Mouse (Mus musculus) brain, embryonic 14.5 days (tissue): ENCODE results near the gene Hbp1.

Source experiments
- CTCF ChIP-seq: fragments of 200-500 bp; IDR thresholded peaks from 2 replicates; pipeline ENCODE4 v1.5.1; 2012; ENCODE audit warnings: inconsistent platforms, mild to moderate bottlenecking, moderate library complexity, borderline replicate concordance; ENCODE audit not compliant: insufficient read depth, insufficient read length; ENCODE audit errors: extremely low read depth
- POLR2A ChIP-seq: fragments of 200-500 bp; IDR thresholded peaks from 2 replicates; pipeline ENCODE4 v1.6.1; 2012; ENCODE audit warnings: mild to moderate bottlenecking, inconsistent platforms, borderline replicate concordance; ENCODE audit not compliant: poor library complexity, insufficient read depth, insufficient read length, severe bottlenecking; ENCODE audit errors: extremely low read depth

DNA sequence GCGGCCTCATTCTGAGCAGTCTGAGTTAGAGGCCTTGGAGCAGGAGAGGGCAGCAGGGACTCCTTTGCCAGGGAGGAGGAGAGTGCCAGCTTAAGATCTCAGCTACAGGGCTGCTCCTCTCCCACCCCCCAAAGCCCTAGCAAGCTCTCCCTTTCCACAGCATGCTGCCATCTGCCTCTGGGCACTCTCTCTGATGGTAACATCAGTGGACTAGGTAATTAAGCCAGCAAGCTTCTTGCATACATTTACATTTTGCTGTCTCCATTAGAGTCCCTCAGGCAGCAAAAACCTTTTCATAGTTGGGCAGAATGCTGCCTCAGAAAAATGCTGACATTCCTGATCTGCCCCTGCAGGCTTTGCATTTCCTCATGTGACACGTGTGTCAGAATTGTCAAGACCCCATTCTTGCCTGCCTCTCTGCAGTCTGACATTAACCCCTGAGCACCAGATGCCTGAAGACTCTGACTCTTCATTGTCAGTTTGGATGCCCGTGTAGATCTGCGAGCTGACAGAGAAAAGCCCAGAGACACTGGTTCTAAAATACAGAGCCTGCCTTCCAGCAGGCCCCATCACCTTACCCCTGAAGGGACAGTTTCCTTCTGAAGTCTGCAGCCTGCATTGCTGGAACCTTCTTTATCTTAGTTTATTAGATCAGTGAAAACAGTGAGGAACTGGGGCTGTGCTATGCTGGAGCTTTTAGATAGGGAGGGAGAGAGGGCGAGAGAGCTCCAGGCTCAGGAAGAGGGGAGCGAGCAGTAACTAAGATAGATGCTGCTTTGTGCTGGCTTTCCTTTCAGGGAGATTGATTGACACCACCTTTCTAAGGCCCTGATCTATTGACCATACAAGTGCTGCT lies 44.4 kb downstream of the Hbp1 start:
- no peak for TF ChIP-seq CTCF
- TF ChIP-seq POLR2A: no peak
